Mouse (Mus musculus): ENCODE data around the gene Eci3.
"Not testable (repeated sequence)": the region's sequence is repeated elsewhere in the genome, so short reads cannot be mapped to it uniquely, and the experiment has no call there.

Eci3 gene

GRCm38 (mm10) chr13:34963511-34964397 is at the start of gene Eci3:
TSS of gene Eci3 (minus strand) at chr13:34963810.
- no peak for DNase-seq

DNA sequence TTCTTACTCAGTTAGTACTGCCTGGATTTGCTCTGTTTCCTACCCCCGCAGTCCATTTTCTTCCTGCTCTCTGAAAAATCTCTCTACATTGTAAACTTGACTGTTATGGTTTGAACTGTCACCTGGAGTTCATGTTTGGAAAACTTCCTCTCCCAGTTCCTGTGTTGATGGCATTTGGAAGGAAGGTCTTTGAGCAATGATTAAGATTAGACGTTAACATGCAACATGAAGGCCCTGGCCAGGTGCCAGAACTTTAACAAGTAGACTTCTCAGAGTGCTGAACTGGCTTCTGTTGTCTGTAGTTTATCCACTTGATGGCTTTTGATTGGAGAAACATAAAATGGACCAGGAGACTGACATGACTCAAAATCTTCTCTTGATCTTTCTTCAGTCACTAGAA is 32.3 kb upstream of the Eci3 start:
- DNase-seq: no peak

DNA sequence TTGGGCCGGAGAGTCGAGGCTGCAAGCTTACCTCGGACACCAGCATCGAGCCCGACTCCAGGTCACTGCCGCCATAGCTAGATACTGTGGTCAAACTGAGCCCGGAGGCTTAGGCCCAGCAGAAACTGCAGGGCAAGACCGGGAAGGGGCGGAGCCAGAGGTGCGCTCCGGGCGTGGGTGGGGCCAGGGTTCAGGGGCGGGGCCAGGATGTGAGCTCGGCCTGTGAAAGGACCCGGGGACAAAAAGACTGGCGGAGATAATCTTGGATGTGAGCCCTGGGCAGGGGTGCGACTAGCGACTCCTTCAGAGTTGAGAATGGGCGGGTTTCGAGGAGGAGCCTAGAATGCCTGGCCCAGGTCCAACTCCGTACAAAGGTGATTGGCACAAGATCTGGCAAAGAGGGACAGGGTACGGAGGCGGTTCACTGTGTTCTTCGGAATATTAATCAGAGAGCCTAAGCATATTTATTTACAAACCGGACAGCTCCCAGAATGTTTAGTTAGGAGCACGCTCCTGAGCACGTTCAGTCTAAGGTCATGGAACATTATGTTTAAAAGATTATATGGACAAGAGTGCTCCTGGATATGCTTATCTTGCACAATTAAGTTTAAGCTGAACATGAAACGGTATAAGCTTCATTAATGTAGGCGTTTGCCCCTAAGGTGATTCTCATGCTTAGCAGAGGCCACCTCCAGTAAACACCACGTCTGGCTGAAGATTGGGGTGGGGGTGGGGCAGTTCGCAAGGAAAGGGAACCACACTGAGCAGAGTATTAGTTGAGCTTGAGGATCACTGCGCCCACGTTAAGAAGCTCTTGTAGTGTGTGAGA is 30.6 kb upstream of the Eci3 start:
- DNase-seq: peak; percentile 93

DNA sequence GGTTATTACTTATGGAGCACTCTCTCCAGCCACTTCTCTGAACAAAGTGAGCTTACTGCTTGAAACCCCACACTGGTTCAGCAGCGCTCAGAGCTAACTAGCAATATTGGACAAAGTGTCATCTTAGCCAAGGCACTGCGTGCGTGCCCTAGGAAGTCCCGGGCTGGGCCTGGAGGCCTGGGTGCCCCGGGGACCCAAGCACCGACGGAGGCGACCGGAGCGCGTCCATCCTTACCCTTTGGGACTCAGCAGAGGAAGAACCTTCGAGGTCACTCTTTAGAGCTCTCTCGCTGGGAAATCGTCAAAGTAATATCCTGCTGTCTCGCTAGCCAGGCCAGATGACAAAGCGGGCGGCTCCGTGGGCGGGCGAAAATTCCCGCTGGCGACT is 30.0 kb upstream of the Eci3 start:
- no peak for DNase-seq

- peak; percentile 27 for DNase-seq
These were observed 29.5 kb upstream of the Eci3 start for GRCm38 (mm10) chr13:34993085-34993484.

DNA sequence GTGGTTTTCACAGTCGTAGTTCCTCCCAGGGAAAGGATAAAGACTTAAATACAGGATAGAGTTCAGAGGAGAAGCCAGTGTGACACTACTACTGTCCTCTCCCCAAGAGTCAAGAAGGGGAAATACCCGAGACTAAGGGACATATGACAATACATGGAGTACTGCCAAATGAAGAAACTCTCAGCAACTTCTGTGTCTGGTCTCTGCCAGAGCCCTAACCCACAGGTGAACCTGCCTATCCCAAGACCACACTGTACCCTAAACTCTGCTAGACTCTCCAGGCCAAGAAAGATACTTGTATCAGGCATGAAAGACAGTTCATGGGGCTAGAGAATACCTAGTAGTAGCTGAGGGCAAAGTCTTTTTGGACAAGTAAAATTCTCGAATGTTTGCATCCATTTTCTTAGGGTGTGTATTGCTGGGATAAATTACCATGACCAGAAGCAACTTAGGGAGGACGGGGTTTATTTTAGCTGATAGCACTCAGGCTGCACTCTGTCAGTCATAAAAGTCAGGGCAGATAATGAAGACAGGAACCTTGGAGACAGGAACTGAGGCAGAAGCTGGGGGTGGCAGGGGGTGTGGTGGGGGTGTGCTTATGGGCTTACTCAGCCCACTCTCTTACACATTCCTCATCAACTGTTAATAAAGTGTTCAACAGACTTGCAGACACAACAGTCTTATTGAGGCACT is 28.1 kb upstream of the Eci3 start:
- no peak for DNase-seq

DNA sequence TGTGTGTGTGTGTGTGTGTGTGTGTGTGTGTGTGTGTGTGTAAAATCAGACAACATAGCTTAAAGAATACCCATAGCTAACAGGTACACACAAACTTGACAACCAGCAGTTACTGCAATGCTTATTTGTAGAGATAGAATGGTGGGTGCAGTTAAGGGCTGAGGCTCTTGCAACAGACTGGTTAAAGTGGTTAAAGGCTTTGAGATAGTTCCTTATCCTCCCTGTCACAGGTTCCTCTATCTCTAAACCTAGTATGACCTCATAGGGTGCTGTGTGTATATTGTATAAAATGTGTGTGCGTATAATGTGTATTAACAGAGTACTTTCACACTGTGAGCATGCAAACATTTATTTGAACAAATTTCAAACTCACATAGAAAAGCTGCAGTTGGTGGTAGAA is 19.9 kb upstream of the Eci3 start:
- DNase-seq: not testable (repeated sequence)

GRCm38 (mm10) chr13:34978635-34979034 is 15.0 kb upstream of the Eci3 start:
- DNase-seq: not testable (repeated sequence)

GRCm38 (mm10) chr13:34977410-34977809 is 13.8 kb upstream of the Eci3 start:
- no peak for DNase-seq

GRCm38 (mm10) chr13:34976116-34976515 is 12.5 kb upstream of the Eci3 start:
- no peak for DNase-seq

DNA sequence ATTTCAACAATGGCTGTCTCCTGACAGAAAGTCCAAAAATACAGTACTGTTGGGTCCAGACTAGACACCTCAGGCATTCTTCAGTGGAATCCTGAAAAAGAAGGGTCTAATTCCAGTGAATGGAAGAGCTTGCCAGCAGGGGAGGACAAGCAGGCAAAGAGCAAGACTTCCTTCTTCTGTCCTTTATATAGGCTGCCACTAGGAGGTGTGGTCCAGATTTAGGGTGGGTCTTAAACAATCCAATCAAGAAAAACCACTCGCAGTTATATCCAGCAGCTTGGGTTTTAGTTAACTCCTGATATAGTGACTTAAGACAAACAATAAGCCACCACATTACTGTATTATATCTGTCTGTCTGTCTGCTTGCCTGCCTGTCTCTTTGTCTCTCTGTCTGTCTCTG is 10.2 kb upstream of the Eci3 start:
- no peak for DNase-seq

DNA sequence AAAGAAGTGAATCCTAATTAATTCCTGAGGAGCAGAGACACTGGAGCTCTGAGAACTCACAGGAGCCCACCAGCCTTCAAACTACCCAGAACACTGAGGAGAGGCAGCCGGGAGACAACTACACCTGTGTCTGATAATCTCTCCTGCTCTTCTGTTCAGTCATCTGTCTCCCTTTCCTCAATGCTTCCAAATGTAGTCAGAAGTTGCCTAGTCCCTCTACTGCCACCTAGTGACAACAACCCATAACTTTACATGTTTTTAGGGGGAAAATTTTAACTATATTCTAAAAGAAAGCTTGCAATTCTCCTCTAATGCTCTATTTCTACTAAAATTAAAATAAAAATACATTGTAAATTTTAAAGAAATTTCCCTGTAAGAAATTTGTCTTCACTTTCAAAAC is 9.5 kb upstream of the Eci3 start:
- peak; percentile 13 for DNase-seq

DNA sequence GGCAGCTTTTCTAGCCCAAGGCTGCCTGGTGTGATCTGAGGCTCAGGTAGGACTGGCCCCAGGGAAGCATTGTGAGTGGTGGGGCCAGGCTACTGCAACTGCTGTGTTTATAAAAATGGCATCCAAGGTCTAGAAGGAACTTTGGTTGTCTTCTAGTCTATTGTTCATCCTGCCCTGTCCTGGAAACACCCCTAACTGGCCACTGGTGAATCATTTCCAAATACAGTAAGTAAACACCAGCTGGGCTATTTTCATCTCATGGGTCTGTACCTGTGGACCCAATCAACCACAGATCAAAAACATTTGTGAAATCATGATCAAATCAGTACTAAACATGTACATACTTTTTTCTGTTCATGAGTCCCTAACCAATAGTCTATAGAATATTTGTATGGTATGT is 8.8 kb upstream of the Eci3 start:
- DNase-seq: not testable (repeated sequence)

- DNase-seq: not testable (repeated sequence)
These were observed 2.0 kb upstream of the Eci3 start for GRCm38 (mm10) chr13:34965647-34966046.

DNA sequence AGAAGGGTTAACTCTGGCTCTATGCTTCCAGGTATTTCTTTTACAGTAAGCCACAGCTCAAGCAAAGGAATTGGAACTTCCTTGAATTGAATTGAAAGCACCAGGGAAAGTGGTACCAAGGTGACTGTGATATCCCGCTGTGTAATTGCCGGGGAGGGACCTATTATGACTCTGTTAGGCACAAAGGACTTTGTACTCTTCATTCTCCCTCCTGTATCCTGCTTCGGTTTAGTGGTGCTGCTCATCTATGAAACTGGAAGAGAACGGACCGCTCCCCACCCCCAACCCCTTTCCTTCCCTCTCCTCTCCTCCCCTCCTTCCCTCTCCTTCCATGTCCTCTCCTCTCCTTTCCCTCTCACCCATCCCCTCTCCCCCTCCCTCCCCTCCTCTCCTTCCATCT is 1.3 kb upstream of the Eci3 start:
- no peak for DNase-seq

- no peak for DNase-seq
These were observed 809 bp upstream of the Eci3 start for GRCm38 (mm10) chr13:34964419-34964818.

GRCm38 (mm10) chr13:34960996-34961770 is 2.4 kb downstream of the Eci3 start:
- DNase-seq: no peak

DNA sequence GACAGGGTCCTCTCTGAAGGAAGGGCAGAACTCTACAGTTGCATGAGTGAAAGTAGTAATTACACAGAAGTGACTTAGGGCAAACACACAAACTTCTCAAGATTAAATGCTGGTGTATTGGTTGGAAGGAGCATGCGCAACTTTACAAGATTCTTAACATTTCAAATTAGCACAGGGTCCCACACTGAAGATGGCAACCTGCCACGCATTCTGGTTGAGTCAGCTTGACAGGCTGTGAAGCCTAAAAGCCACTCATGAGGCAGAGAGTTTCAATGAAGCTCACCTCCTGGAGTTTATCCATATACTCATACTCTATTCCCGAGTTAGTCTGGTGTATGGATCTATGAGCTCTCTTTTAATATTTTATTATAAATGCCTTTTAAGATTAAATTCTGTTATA is 5.5 kb downstream of the Eci3 start:
- DNase-seq: not testable (repeated sequence)

- no peak for DNase-seq
These were observed 6.7 kb downstream of the Eci3 start for GRCm38 (mm10) chr13:34956901-34957300.

DNA sequence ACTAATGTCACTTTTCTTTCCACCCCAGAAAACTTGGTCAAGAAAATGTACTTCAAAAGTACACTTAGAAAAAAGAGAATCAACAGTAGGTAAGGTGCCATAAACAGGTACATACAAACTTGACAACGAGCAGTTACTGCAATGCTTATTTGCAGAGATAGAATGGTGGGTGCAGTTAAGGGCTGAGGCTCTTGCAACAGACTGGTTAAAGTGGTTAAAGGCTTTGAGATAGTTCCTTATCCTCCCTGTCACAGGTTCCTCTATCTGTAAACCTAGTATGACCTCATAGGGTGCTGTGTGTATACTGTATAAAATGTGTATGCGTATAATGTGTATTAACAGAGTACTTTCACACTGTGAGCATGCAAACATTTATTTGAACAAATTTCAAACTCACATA is 12.2 kb downstream of the Eci3 start:
- DNase-seq: not testable (repeated sequence)

DNA sequence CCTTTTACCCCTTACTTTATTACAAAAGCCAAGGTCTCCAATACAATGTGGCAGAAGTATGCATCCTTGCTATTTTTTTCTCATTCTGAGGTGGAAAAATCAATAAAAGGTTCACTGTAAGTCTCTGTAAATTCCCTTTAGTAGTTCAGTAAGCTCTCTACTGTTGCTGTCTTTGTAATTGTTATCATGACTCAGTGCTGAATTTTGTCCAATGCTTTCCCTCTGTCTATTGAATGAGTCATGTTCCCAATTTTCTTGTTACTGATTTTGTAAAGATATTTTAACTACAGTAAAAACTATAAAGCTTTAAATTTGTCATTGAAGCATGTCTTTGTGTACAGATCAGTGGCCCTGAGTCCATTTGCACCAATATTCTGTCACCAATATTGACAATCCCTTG is 21.2 kb downstream of the Eci3 start:
- no peak for DNase-seq

GRCm38 (mm10) chr13:34934931-34935644 is 28.5 kb downstream of the Eci3 start:
- no peak for DNase-seq

Measured in cerebellum, adult 9-10 months (tissue).